Mouse (Mus musculus) spleen, postnatal 4 days (tissue): Measurements from ENCODE around the gene Rab11b.

Source experiments
- DNase-seq, 2 experiments: peaks; one replicate each; pipeline ENCODE4 v3.0.0; 2022; ENCODE audit warnings: low spot score in 2 of 2

Gene Rab11b

DNA sequence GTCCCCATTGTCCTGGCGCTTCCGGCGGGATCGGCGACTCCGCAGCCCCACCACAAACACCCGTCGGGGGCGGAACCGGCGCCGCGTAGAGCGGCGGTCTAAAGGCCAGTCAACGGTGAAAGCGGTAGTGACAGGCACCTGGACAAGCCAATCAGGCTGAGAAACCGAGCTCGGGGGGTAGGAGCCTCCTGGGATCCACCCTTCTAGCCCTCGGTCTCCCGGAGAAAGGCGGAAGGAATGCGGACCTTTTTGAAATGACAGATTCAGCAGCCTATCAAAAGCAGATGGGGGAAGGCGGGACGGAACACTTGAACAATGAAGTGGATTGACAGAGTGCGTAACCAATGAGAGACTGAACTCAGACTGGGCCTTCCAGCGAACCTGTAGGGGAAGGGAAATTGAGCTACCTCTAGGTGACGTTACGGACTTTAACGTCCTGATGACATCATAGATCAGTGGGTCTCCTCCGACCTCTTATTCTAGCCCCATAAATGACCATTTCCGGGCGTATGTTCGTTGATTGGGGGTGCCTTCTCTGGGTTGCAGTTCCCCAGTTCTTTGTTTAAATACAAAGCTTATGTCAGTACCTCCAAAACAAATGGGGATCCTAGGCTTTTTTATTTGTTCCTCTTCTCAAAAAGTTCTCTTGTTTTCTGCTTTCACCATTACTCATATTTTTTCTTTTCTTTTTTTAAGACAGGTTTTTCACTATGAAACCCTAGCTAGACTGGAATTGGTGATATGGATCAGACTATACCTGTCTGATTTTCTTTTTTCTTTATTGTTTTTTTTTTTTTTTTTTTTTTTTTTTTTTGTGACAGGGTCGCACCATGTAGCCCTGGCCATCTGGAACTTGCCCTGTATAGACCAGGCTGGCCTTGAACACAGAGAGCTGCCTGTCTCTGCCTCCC lies at the start of gene Rab11b:
Rab11b (minus strand) TSS at position 276 of the 911 bp plus-strand sequence.
- DNase-seq: peak; percentile 99

GRCm38 (mm10) chr17:33808192-33808591 lies 47.9 kb upstream of the Rab11b start:
- DNase-seq: no peak

DNA sequence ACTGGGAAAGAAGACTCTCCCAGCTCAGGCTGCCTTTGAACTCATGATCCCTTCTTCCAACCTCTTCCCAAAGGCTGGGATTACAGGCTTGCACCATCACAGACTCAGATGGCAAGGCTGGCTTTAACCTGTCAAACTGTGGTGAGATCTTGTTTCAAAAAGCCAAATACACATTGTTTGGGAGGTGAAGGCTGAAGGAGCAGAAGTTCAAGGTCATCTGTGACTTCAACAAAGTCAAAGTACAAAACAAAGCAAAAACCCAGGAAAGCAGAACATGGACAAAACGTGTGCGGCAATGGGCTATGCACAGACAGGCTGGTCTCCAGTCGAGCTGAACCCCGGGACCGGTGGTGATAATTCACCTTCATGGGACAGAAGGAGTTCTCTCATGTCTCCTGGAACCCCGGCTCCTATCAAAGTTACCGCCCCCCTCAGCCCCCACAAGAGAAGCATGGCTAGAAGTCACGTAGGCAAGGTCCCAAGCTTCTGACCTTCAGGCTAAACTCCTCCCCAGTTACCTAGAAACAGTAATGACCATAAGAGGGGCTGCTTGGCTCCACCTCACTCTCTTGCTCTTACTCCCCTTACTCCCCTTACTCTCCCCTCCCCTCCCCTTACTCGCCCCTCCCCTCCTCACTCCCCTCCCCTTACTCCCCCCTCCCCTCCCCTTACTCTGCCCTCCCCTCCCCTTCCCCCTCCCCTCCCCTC lies 47.0 kb upstream of the Rab11b start:
- DNase-seq: no peak

- DNase-seq: no peak
Observed at GRCm38 (mm10) chr17:33804745-33805144, 44.4 kb upstream of the Rab11b start.

DNA sequence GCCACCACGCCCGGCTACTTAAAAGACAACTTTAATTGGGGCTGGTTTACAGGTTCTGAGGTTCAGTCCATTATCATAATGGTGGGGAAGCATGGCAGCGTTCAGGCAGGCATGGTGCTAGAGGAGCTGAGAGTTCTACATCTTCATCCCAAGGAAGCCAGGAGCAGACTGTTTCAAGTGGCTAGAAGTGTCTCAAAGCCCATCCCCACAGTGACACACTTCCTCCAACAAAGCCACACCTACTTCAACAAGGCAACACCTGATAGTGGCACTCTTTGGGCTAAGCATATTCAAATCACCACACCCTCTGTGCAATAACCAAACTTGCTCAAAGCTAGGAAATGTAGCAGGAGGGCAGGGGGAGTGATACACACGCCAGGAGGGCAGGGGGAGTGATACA lies 43.9 kb upstream of the Rab11b start:
- no peak for DNase-seq

GRCm38 (mm10) chr17:33802221-33802620 lies 41.9 kb upstream of the Rab11b start:
- no peak for DNase-seq

- no peak for DNase-seq
Observed at GRCm38 (mm10) chr17:33799277-33799676, 38.9 kb upstream of the Rab11b start.

DNA sequence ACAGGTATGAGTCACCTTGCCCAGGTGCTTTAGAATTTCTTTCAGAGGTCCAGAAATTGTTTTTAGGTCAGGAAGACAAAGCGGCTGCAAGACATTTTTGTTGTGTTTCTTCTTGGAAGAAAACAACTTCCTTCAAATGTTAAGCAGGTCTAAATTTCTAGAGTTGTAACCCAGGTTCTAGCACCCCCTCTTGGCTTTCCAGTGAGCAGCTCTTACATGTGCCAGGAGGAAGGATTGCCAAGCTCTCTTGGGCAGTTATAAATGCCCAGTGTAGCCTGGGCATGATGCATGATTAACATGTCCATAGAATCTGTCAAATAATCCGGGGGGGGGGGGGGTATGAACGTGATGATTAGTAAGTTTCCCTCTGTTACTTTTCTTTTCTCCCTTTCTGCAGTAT lies 38.0 kb upstream of the Rab11b start:
- no peak for DNase-seq

DNA sequence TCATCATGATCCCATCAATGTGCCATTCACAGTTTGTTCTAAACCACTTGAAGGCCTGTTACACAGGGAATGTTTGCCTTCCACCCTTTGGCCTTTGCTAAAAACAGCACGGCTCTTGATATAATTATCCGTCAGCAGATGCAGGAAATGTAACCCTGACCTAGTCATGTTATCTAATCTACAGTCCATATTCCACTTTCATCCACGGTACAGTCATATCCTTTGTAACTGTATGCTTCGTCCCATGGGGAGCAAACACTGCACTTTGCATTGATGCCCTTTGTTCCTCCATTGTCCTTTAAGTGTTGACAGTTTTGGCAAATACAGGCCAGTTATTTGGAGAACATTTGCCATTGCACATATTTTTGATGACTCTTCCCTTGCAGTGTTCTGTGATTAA lies 28.4 kb upstream of the Rab11b start:
- DNase-seq: no peak

DNA sequence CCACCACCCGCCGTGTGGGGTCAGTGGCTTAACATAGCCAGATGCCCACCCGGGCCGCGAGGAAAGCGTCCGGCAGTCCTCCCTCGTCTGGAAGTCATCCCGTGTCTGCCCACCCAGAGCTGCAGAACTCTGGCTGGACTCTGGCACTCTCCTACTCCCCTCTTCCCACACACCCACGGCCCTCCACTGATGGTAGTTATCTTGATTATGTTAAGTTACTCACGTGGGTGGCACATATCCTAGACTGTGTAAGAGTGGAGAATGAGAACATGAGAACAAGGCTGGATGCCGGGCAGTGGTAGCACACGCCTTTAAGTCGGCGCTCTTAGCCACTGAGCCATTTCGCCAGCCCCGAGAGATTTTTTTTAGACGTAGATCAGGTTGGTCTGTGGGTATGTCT lies 26.0 kb upstream of the Rab11b start:
- DNase-seq: no peak

GRCm38 (mm10) chr17:33784939-33785338 lies 24.6 kb upstream of the Rab11b start:
- no peak for DNase-seq

GRCm38 (mm10) chr17:33783408-33783807 lies 23.1 kb upstream of the Rab11b start:
- peak in 1 of 2 experiments; percentile 28 for DNase-seq

DNA sequence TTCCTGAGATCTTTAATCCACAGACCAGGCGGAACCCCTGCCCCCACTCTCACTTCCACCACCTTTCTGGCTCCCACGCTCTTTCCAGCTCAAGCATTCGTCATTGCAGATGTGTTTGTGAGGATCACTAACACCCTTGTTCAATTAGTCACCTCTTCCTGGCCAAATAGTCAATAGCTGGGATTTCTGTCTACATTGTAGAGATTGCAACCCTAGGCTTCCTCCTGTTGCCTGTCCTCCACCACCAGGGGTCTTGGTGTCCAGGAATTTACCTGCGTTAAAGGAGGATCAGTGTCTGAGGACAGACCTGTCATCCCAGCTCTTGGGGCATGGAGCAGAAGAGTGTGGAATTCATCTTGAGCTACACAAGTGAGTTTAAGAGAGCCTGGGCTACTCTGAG lies 21.7 kb upstream of the Rab11b start:
- DNase-seq: no peak

GRCm38 (mm10) chr17:33781124-33781977 lies 21.0 kb upstream of the Rab11b start, which contains the start of gene Angptl4:
TSS of gene Angptl4 (minus strand) at chr17:33781830.
- peak; percentile 72 to 85 for DNase-seq

DNA sequence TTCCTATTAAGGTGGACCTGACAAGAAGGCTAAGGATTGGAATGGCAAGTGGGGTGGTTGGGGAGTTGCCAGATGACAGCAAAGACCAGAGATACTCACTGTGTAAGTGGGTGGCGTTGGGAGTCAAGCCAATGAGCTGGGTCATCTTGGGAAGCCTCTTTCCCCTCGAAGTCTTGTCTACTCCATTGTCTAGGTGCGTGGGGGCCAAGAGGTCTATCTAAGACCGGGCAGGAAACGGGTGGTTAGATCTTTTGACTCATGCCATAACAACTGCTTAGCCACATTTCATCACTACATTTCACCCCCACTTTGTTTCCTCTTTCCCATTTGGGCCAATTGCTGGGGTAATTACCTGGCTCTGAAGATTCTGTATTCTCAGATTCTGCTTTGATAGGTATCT lies 20.1 kb upstream of the Rab11b start:
- DNase-seq: peak in 1 of 2 experiments; percentile 60

DNA sequence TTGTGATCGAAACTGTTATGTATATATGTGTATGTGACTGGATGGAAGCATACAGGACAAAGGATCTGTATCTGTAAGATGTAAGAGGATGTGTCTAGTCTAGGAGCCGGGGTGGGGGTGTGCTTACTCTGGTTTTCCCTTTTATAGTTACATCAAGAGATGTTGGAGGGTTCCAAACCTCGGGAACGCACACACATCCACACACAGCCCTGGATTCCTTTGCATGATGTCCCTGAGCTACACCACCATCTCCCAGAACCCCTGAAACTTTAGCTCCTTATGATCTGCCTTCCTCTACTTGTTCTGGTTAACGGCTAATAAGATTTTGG lies 19.6 kb upstream of the Rab11b start:
- DNase-seq: no peak

GRCm38 (mm10) chr17:33779271-33779966 lies 19.1 kb upstream of the Rab11b start:
- peak; percentile 36 to 63 for DNase-seq

DNA sequence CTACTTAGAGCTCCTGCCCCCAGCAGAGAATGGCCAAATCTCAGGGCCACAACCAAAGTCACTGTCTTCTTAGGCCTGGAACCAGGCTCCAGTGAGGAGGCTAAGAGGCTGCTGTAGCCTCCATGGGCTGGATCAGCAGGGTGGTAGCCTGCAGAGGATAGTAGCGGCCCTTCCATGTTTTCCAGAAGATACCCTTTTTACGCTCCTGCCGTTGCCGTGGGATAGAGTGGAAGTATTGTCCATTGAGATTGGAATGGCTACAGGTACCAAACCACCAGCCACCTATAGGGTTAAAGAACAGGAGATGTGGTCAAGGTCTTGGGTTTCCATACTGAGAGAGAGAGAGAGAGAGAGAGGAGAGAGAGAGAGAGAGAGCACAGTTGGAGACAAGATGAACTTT lies 15.0 kb upstream of the Rab11b start:
- no peak for DNase-seq

- no peak for DNase-seq
Observed at GRCm38 (mm10) chr17:33774573-33775155, 14.3 kb upstream of the Rab11b start.

GRCm38 (mm10) chr17:33773871-33774572 lies 13.7 kb upstream of the Rab11b start:
- no peak for DNase-seq
